ENCODE assay signal across 8 mouse cellular contexts in the genomic region with DNA sequence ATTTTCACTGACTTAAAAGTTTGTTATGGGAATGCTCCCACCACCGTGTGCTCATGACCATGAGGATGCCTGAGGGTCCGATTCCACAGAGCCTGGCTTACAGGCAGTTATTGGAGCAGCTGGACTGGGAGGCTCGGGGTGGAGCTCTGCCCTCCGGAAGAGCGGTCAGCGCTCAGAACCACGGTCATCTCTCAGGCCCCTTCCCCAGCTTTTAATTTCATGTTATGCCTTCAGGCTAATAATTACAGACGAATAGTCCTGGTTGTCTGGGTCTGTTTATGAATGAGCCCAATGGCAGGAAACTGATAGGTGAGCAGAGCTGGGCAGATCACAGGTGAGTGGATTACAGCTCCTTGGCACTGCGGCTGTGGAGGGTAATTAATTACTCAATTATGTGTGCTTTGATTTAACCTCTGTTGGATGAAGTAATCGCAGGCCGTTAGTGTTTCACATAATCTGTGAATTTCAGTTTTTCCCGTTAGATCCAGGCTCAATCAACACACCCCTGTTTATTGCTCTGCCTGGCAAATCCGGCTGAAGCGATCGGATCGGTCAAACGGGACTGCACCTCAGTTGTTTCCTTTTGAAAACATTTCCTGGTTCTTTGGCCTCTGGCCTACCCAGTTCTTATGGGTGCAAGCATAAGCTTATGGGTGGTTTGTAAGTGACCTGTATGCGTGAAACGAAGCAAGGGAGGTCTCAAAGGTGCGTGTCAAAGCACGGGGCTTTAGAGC. TPM values are rescaled to one million over a fixed set of nuclear protein-coding genes. Genes with fewer than 3 reads are reported as not detected.
A peak's percentile ranks its signal among the peaks of the same experiment; 100 is the strongest.
DNase-seq lines count a peak whose midpoint lies in the region; ATAC-seq lines count a peak whose summit lies in the region.

No protein-coding gene starts in this region.

- H3K4me2 ChIP-seq in hindbrain, embryonic 16.5 days (ENCODE audit: low read length): peak overlapping the region; percentile 80

- no peaks in the 10 kb centered on the region for H3K27me3 ChIP-seq in hindbrain, embryonic 16.5 days (replicated peaks; ENCODE audit: control insufficient read depth, insufficient read depth, low read length)
- H3K27me3 ChIP-seq in midbrain, embryonic 10.5 days (ENCODE audit: low read depth, poor library complexity, severe bottlenecking): no peaks in the 10 kb centered on the region

- peaks cover 20% of the 10 kb centered on the region for H3K4me1 ChIP-seq in hindbrain, embryonic 16.5 days (ENCODE audit: control insufficient read depth, insufficient read depth, low read depth, low read length)
- peaks cover 40% of the 10 kb centered on the region for H3K4me1 ChIP-seq in midbrain, embryonic 10.5 days

- no peaks in the 10 kb centered on the region for H3K36me3 ChIP-seq in hindbrain, embryonic 16.5 days (ENCODE audit: control insufficient read depth, insufficient read depth, low read length)
- no peaks in the 10 kb centered on the region; the same call in 1 of the 2 replicates for H3K36me3 ChIP-seq in midbrain, embryonic 10.5 days

- H3K9ac ChIP-seq in hindbrain, embryonic 16.5 days (ENCODE audit: low read depth, low read length): peak overlapping the region; percentile 59

- peak; percentile 50 for DNase-seq in kidney, adult 9 months
- DNase-seq in kidney, adult 18-20 months: no peak
- peak; percentile 82 for DNase-seq in embryo, embryonic 11 days
- DNase-seq in midbrain, embryonic 10.5 days (ENCODE audit: low spot score): peak; percentile 53
- no peak for DNase-seq in layer of hippocampus, adult 9-10 months (ENCODE audit: low spot score)
- no peak for DNase-seq in thymus, postnatal 25 days
- no peak for DNase-seq in urinary bladder, adult 2 months (ENCODE audit: low spot score)

- 5% methylated on average over 21 of the region's 21 CpGs for WGBS in hindbrain, embryonic 16.5 days
- WGBS in midbrain, embryonic 10.5 days: 18% methylated on average over 21 of the region's 21 CpGs

- H3K4me3 ChIP-seq in hindbrain, embryonic 16.5 days (ENCODE audit: low read length): peak overlapping the region; percentile 97
- H3K4me3 ChIP-seq in midbrain, embryonic 10.5 days: peak overlapping the region; percentile 91

- H3K9me3 ChIP-seq in hindbrain, embryonic 16.5 days (ENCODE audit: control insufficient read depth, low read length): no peaks in the 10 kb centered on the region
- H3K9me3 ChIP-seq in midbrain, embryonic 10.5 days (replicated peaks): no peaks in the 10 kb centered on the region

- H3K27ac ChIP-seq in hindbrain, embryonic 16.5 days (ENCODE audit: low read depth, low read length): peak overlapping the region; percentile 79
- peak overlapping the region; percentile 100 for H3K27ac ChIP-seq in midbrain, embryonic 10.5 days (replicated peaks)

- ATAC-seq in hindbrain, embryonic 16.5 days: 0 out of 2 replicates have a peak, but pooled peaks have one; percentile 19

RNA-seq across cellular contexts. Expression of a gene that starts 3.4 kb away (rescaled TPM):
- 33.1 and 34.1 TPM in 2 replicates for polyA plus RNA-seq in hindbrain, embryonic 16.5 days (2015; fragmentation: Nextera tagmentation; extraction: Ambion mirVana)
- 47.6 and 56.1 TPM in 2 replicates for polyA plus RNA-seq in midbrain, embryonic 10.5 days (2016; fragmentation: Nextera tagmentation; extraction: Ambion mirVana)
- 27.0 and 30.4 TPM in 2 replicates for polyA plus RNA-seq in urinary bladder, adult 2 months (2012; rRNA removed)

RNA-seq across cellular contexts. Expression of a gene that starts 48.4 kb away (rescaled TPM):
- 31.4 and 33.0 TPM in 2 replicates for polyA plus RNA-seq in hindbrain, embryonic 16.5 days (2015; fragmentation: Nextera tagmentation; extraction: Ambion mirVana)
- 41.0 and 41.9 TPM in 2 replicates for polyA plus RNA-seq in midbrain, embryonic 10.5 days (2016; fragmentation: Nextera tagmentation; extraction: Ambion mirVana)
- polyA plus RNA-seq in urinary bladder, adult 2 months (2012; rRNA removed): 26.2 and 27.0 TPM in 2 replicates

Comparison
In these comparisons a context has a peak if more than half of its experiments do, and no peak if none do; other contexts are left out.
1. DNase-seq: peak in kidney, adult 9 months (single experiment), embryo, embryonic 11 days (single experiment) and midbrain, embryonic 10.5 days (single experiment); none in kidney, adult 18-20 months (single experiment), layer of hippocampus, adult 9-10 months (single experiment), thymus, postnatal 25 days (single experiment) and urinary bladder, adult 2 months (single experiment).